Mouse (Mus musculus) embryonic fibroblast, embryonic 13.5 days (primary cell): ENCODE data around the gene Zdhhc12.

Experiments used
- CTCF ChIP-seq: IDR thresholded peaks from 2 replicates; pipeline ENCODE4 v1.5.1; 2011; ENCODE audit warnings: mild to moderate bottlenecking, control low read depth, low read length, moderate library complexity, borderline replicate concordance; ENCODE audit not compliant: insufficient read depth
- POLR2A ChIP-seq: IDR thresholded peaks from 2 replicates; pipeline ENCODE4 v1.6.1; 2011; ENCODE audit warnings: low read depth, mild to moderate bottlenecking, control low read depth, low read length, moderate library complexity

- TF ChIP-seq POLR2A: no peak
- TF ChIP-seq CTCF: no peak
Measured at GRCm38 (mm10) chr2:30056736-30057135, 36.7 kb downstream of the Zdhhc12 start.
